9 mouse cellular contexts compared by ENCODE assay signal in the genomic region with DNA sequence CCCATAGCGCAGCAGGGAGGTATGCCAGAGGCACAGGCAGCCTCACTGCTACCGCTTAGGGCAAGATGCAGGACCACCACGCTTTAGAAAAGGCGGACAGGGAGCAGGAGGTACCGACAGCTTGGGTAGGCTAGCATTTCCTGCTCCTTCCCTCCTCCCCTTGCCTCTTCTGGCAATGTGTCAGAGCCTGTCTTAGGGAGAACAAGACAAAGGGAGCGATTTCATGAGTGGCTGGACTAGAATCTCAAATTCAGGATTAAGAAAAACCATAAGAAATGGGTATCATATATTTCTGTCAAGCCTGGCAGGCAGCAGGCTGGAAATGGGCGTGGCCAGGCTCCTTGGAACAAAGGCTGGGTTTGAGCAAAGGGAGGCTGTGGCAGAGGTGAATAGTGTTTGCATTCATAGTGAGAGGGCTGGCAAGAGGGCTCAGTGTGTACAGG. TPM values are rescaled to one million over a fixed set of nuclear protein-coding genes. Genes with fewer than 3 reads are reported as not detected.
DNase-seq lines count a peak whose midpoint lies in the region; ATAC-seq and TF ChIP-seq lines count a peak whose summit lies in the region.
"Had no signal": no experiment of that assay in that cellular context is flagged by ENCODE, and none has a peak within 500 bp of the region (broad histone marks: within the 10 kb centered on the region; RNA-seq: fewer than 3 reads in every experiment).

No protein-coding gene starts in this region.

- 28% methylated on average over 7 of the region's 7 CpGs for WGBS in lung, embryonic 14.5 days

- H3K27me3 ChIP-seq in lung, embryonic 14.5 days (ENCODE audit: insufficient read depth, low read length): no peaks in the 10 kb centered on the region
- H3K27me3 ChIP-seq: Patski had no signal

- H3K27ac ChIP-seq in lung, embryonic 14.5 days (ENCODE audit: low read depth): peak overlapping the region; percentile 65

- no peak overlapping the region for H3K9ac ChIP-seq in lung, embryonic 14.5 days

- no peaks in the 10 kb centered on the region for H3K9me3 ChIP-seq in lung, embryonic 14.5 days (ENCODE audit: low read depth, low read length)

- no peak for TF ChIP-seq CTCF in lung, embryonic 14.5 days (IDR thresholded peaks at IDR 0.05; ENCODE audit: low read depth)

- H3K4me1 ChIP-seq in lung, embryonic 14.5 days (ENCODE audit: insufficient read depth): peaks cover 27% of the 10 kb centered on the region

- H3K4me3 ChIP-seq in lung, embryonic 14.5 days (ENCODE audit: low read depth, low read length): no peak overlapping the region

- ATAC-seq in lung, embryonic 14.5 days (ENCODE audit: insufficient read depth): 0 out of 2 replicates have a peak, but pooled peaks have one; percentile 11
- ATAC-seq: Patski had no signal

- H3K4me2 ChIP-seq in lung, embryonic 14.5 days: peak overlapping the region; percentile 36

- DNase-seq in lung, embryonic 14.5 days: peak; percentile 68
- no peak for DNase-seq in lung, postnatal 14 days
- peak; percentile 60 for DNase-seq in embryo, embryonic 11 days
- peak; percentile 49 for DNase-seq in heart, postnatal 4 days
- DNase-seq in neural tube, embryonic 10.5 days (ENCODE audit: extremely low spot score, low spot score): peak; percentile 51
- no peak for DNase-seq in adrenal gland, postnatal 10 days
- no peak for DNase-seq in liver
- DNase-seq in frontal cortex, postnatal 25 days (ENCODE audit: low spot score in 2 of 2): no peak

- H3K36me3 ChIP-seq in lung, embryonic 14.5 days (ENCODE audit: insufficient read depth): 0 out of 2 replicates have a peak, but pooled peaks cover 7% of the 10 kb centered on the region

RNA-seq across cellular contexts. Expression of a gene that starts 23.3 kb away (rescaled TPM):
- 45.3 and 45.7 TPM in 2 replicates for polyA plus RNA-seq in lung, embryonic 14.5 days (2014; fragmentation: Nextera tagmentation; extraction: Ambion mirVana)
- 10 to 100 TPM; 66.8 to 73.7 TPM for total RNA-seq in heart, postnatal 4 days (2021)
- 10 to 100 TPM; 72.7 to 95.7 TPM for total RNA-seq in adrenal gland, postnatal 10 days (2021)

RNA-seq across cellular contexts. Expression of a gene that starts 44.9 kb away (rescaled TPM):
- polyA plus RNA-seq in lung, embryonic 14.5 days (2014; fragmentation: Nextera tagmentation; extraction: Ambion mirVana): 65.3 and 65.4 TPM in 2 replicates
- 10 to 100 TPM; 60.5 to 66.4 TPM for total RNA-seq in heart, postnatal 4 days (2021)
- total RNA-seq in adrenal gland, postnatal 10 days (2021): 10 to 100 TPM; 39.5 to 42.0 TPM

Comparison
In these comparisons a context has a peak if more than half of its experiments do, and no peak if none do; other contexts are left out.
1. DNase-seq: peak in lung, embryonic 14.5 days (single experiment), embryo, embryonic 11 days (single experiment), heart, postnatal 4 days (single experiment) and neural tube, embryonic 10.5 days (single experiment); none in lung, postnatal 14 days (single experiment), adrenal gland, postnatal 10 days (single experiment), liver (single experiment) and frontal cortex, postnatal 25 days (0 of 2).